Comparison of ENCODE assay signal across 14 mouse cellular contexts in the genomic region with DNA sequence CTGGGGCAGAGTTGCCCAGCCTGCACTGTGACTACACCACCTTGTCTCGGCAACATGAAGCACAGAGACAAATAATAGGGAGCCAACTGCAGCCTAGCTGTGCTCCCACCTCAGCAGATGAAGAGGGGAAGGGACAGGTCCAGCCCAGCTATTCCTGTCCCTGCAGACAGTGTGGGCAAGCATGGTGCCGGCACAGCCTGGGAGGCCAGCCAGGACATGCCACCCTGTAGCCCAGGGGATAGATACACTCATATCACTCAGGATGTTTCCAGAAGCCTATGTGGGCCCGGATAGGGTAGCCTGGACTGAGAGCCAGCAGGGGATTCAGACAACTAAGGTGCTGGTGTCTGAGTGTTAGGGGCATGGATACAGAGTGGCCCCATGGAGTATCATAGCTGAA.
DNase-seq lines count a peak whose midpoint lies in the region; ATAC-seq and TF ChIP-seq lines count a peak whose summit lies in the region.
"Had no signal": no experiment of that assay in that cellular context is flagged by ENCODE, and none has a peak within 500 bp of the region (broad histone marks: within the 10 kb centered on the region; RNA-seq: fewer than 3 reads in every experiment).

No protein-coding gene starts in this region.

- TF ChIP-seq POLR2A in cortical plate, adult 2 months (IDR thresholded peaks at IDR 0.05; ENCODE audit: extremely low read depth, insufficient read depth, low read length), result no peak

- H3K4me3 ChIP-seq in heart, embryonic 11.5 days (ENCODE audit: low read depth, low read length), result no peak overlapping the region
- no peak overlapping the region for H3K4me3 ChIP-seq in cortical plate, adult 2 months (ENCODE audit: insufficient read depth, low read length)
- H3K4me3 ChIP-seq: embryonic facial prominence, embryonic 13.5 days; forebrain, embryonic 12.5 days; heart, adult 2 months; intestine, embryonic 15.5 days had no signal

- H3K9ac ChIP-seq in heart, embryonic 11.5 days (ENCODE audit: low read depth, low read length), result no peak overlapping the region
- H3K9ac ChIP-seq: embryonic facial prominence, embryonic 13.5 days; forebrain, embryonic 12.5 days; hindbrain, embryonic 14.5 days; intestine, embryonic 15.5 days had no signal

- peak; percentile 95 for DNase-seq in heart, adult 11 months
- DNase-seq in heart, postnatal 10 days, result peak; percentile 45 to 63
- DNase-seq in heart, postnatal 36 days, result no peak
- DNase-seq in heart, postnatal 14 days, result peak; percentile 25 to 35
- DNase-seq in lung, postnatal 36 days, result no peak
- DNase-seq: adrenal gland, postnatal 36 days had no signal

- H3K9me3 ChIP-seq in heart, embryonic 11.5 days (replicated peaks; ENCODE audit: control insufficient read depth, low read length), result no peaks in the 10 kb centered on the region
- H3K9me3 ChIP-seq: embryonic facial prominence, embryonic 13.5 days; forebrain, embryonic 12.5 days; intestine, embryonic 15.5 days had no signal

- H3K4me1 ChIP-seq in heart, embryonic 11.5 days (ENCODE audit: control insufficient read depth, insufficient read depth, low read length), result no peaks in the 10 kb centered on the region
- H3K4me1 ChIP-seq in cortical plate, adult 2 months (ENCODE audit: control insufficient read depth, insufficient read depth, low read length), result no peaks in the 10 kb centered on the region
- H3K4me1 ChIP-seq: embryonic facial prominence, embryonic 13.5 days; forebrain, embryonic 12.5 days; intestine, embryonic 15.5 days had no signal

- intact Hi-C loops in heart, postnatal 10 days (cut with DNase I), result no loop called here
- intact Hi-C loops in heart, postnatal 36 days (cut with DNase I), result no loop called here
- intact Hi-C loops in heart, postnatal 14 days (cut with DNase I), result no loop called here

- no peak for TF ChIP-seq CTCF in cortical plate, adult 2 months (IDR thresholded peaks at IDR 0.05; ENCODE audit: extremely low read depth, insufficient read depth, low read length)

- H3K27ac ChIP-seq in heart, embryonic 11.5 days (ENCODE audit: low read depth, low read length), result no peak overlapping the region
- 0 out of 2 replicates have a peak overlapping the region, but pooled peaks have one; percentile 21 for H3K27ac ChIP-seq in cortical plate, adult 2 months (ENCODE audit: insufficient read depth, low read length)
- H3K27ac ChIP-seq: embryonic facial prominence, embryonic 13.5 days; forebrain, embryonic 12.5 days; heart, adult 2 months; hindbrain, embryonic 14.5 days; intestine, embryonic 15.5 days had no signal

- no peak overlapping the region for H3K4me2 ChIP-seq in heart, embryonic 11.5 days
- H3K4me2 ChIP-seq: embryonic facial prominence, embryonic 13.5 days; forebrain, embryonic 12.5 days; hindbrain, embryonic 14.5 days; intestine, embryonic 15.5 days had no signal

- H3K27me3 ChIP-seq in heart, embryonic 11.5 days (ENCODE audit: control insufficient read depth, insufficient read depth, low read length), result no peaks in the 10 kb centered on the region
- H3K27me3 ChIP-seq: embryonic facial prominence, embryonic 13.5 days; forebrain, embryonic 12.5 days; intestine, embryonic 15.5 days had no signal

- 84% methylated on average over 3 of the region's 3 CpGs for WGBS in heart, embryonic 11.5 days (ENCODE audit: insufficient replicate concordance)

- ATAC-seq in heart, embryonic 11.5 days (replicated peaks; ENCODE audit: insufficient number of reproducible peaks, low FRiP score, low TSS enrichment), result no peak
- ATAC-seq: forebrain, embryonic 16.5 days; intestine, embryonic 15.5 days had no signal

- peaks cover 45% of the 10 kb centered on the region for H3K36me3 ChIP-seq in heart, embryonic 11.5 days (ENCODE audit: control insufficient read depth, insufficient read depth, low read length)

Comparison
In these comparisons a context has a peak if more than half of its experiments do, and no peak if none do; other contexts are left out.
1. DNase-seq: peak in heart, adult 11 months (single experiment), heart, postnatal 10 days (2 of 2) and heart, postnatal 14 days (2 of 2); none in heart, postnatal 36 days (0 of 2) and lung, postnatal 36 days (single experiment).